Mouse (Mus musculus): ENCODE results near the gene Pla2g4a. TPM values are rescaled to one million over a fixed set of nuclear protein-coding genes. Genes with fewer than 3 reads are reported as not detected.

Gene Pla2g4a
- polyA plus RNA-seq, 1 experiment from 2014 or later = 3.1 TPM

DNA sequence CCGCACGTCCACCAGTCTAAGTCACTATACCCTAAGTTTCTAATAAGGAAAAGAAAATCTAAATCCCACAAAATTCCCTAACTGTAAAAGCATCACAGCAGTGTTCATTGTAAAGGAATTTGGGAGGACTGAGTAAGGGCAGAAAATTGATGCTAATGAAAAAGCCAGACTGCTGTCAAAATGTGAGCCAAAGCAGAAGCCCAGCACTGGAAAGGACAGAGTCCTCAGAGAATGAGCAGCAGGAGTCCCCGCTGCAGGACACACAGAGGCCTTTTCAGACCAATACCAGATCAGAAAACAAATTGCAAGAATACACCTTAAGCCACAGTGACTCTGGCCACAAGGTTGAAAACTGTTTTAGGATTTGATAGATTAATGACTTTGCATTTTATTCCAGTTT is 124.6 kb downstream of the Pla2g4a start:
- 94% methylated on average over 3 of the region's 3 CpGs for WGBS
- Histone ChIP-seq H3K36me3 (no peaks in the 10 kb centered on the region), H3K27me3 (replicated peaks) (no peaks in the 10 kb centered on the region), H3K9me3 (no peaks in the 10 kb centered on the region), H3K9ac (no peak overlapping the region), H3K4me2 (replicated peaks) (no peak overlapping the region), H3K4me3 (no peak overlapping the region), H3K27ac (no peak overlapping the region), H3K4me1 (no peaks in the 10 kb centered on the region)
- ATAC-seq (ENCODE audit: low FRiP score, low read depth) = no peak

- WGBS = 71% methylated on average over 2 of the region's 2 CpGs
- ATAC-seq (ENCODE audit: low FRiP score, low read depth) = no peak
Measured at GRCm38 (mm10) chr1:149833876-149834275, 127.2 kb downstream of the Pla2g4a start.

DNA sequence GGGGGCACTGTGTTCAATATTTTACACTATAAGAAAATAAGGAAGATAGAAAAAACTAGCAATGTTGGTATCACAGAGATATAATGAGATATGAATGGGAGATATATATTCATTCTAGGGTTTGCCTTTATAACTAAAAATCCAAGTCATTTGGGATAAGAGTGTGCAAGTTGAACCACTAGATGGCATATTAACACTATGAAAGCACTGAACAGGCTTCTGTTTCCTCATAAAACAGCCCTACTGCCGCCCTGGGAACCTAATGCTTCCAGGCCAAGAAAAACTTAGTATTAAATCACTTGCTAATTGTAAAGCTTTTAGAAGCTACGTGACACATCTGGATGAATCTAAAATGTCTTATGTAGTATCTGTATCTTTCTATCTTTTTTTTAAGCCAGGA is 128.1 kb downstream of the Pla2g4a start:
- no peaks in the 10 kb centered on the region for H3K4me1 ChIP-seq
- WGBS = 25% methylated on average over 2 of the region's 2 CpGs
- no peaks in the 10 kb centered on the region for H3K27me3 ChIP-seq (replicated peaks)
- no peak overlapping the region for H3K4me2 ChIP-seq (replicated peaks)
- H3K4me3 ChIP-seq = no peak overlapping the region
- no peak overlapping the region for H3K9ac ChIP-seq
- H3K9me3 ChIP-seq = no peaks in the 10 kb centered on the region
- peak; percentile 86; the same call in 1 of the 2 replicates for ATAC-seq (ENCODE audit: low FRiP score, low read depth)
- no peaks in the 10 kb centered on the region for H3K36me3 ChIP-seq
- H3K27ac ChIP-seq = no peak overlapping the region

More at GRCm38 (mm10) chr1:149833876-149834275, 127.2 kb downstream of the Pla2g4a start:
- Histone ChIP-seq H3K4me2 (replicated peaks) (no peak overlapping the region), H3K9ac (no peak overlapping the region), H3K9me3 (no peaks in the 10 kb centered on the region), H3K27ac (no peak overlapping the region), H3K36me3 (no peaks in the 10 kb centered on the region), H3K4me3 (no peak overlapping the region), H3K27me3 (replicated peaks) (no peaks in the 10 kb centered on the region), H3K4me1 (no peaks in the 10 kb centered on the region)

GRCm38 (mm10) chr1:149832514-149832913 is 128.6 kb downstream of the Pla2g4a start:
- no peaks in the 10 kb centered on the region for H3K4me1 ChIP-seq
- H3K27me3 ChIP-seq (replicated peaks) = no peaks in the 10 kb centered on the region
- WGBS = 93% methylated on average over 1 of the region's 1 CpGs
- no peak overlapping the region for H3K4me2 ChIP-seq (replicated peaks)
- ATAC-seq (ENCODE audit: low FRiP score, low read depth) = no peak
- H3K27ac ChIP-seq = no peak overlapping the region
- H3K9ac ChIP-seq = no peak overlapping the region
- H3K9me3 ChIP-seq = no peaks in the 10 kb centered on the region
- H3K4me3 ChIP-seq = no peak overlapping the region
- H3K36me3 ChIP-seq = no peaks in the 10 kb centered on the region

- Histone ChIP-seq H3K4me1 (no peaks in the 10 kb centered on the region), H3K36me3 (no peaks in the 10 kb centered on the region), H3K4me3 (no peak overlapping the region), H3K27me3 (replicated peaks) (no peaks in the 10 kb centered on the region), H3K4me2 (replicated peaks) (no peak overlapping the region), H3K27ac (no peak overlapping the region), H3K9me3 (no peaks in the 10 kb centered on the region), H3K9ac (no peak overlapping the region)
- 96% methylated on average over 1 of the region's 1 CpGs for WGBS
- no peak for ATAC-seq (ENCODE audit: low FRiP score, low read depth)
Measured at GRCm38 (mm10) chr1:149831100-149831499, 130.0 kb downstream of the Pla2g4a start.

DNA sequence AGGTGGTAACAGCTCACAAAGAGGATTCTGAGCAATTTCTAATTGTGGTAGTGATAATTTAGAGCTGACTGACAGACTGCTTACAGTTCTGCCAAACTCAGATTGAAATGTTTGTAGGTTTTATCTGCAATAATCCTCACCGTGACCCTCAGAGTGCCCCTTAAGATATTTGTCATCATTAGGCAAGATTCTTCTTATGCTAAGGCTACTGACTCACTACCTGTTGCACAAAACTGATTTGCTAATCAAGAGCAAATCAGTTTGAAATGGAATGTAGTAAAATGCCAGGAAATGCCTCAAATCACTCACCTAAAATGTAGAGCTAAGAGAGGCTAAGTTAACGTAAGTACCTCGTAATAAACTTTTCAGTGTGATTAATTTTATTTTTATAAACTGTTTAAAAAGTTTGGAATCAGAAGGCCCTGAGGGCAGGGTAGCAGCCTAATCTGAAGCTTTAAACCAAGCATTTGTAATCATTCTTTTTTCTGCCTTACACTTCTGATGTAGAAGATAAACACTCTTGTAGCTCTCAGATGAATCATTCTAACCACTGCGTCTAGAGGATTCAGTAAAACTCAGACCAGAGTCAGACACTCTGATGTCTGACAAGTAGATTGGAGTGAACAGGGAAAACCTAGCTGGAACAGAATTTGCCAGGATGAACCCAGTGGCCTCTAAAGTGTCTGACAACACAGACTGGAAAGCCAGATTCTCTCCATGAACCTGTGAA is 147.3 kb downstream of the Pla2g4a start:
- H3K27ac ChIP-seq = no peak overlapping the region
- H3K4me3 ChIP-seq = no peak overlapping the region
- H3K4me1 ChIP-seq = no peaks in the 10 kb centered on the region
- 90% methylated on average over 4 of the region's 4 CpGs for WGBS
- no peak overlapping the region for H3K4me2 ChIP-seq (replicated peaks)
- no peaks in the 10 kb centered on the region for H3K9me3 ChIP-seq
- no peak for ATAC-seq (ENCODE audit: low FRiP score, low read depth)
- no peak overlapping the region for H3K9ac ChIP-seq
- H3K36me3 ChIP-seq = no peaks in the 10 kb centered on the region
- H3K27me3 ChIP-seq (replicated peaks) = no peaks in the 10 kb centered on the region

DNA sequence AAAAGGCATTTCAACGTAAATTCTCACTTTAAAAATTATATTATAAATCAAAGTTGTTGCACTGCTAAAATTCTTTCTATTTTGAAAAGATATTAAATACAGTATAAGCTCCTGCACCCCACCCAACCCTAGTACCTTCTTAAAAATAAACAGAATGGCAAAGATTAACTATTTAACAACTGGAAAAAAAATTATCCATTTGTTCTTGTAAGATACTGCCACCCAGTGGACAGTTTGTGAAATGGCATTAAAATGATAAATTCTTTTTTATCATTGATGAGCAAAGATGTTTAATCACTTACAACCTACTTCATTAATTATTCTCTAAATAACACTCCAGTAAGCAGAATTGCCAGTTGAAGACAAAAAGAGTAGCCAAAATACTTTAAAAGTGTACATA is 151.6 kb downstream of the Pla2g4a start:
- no peaks in the 10 kb centered on the region for H3K27me3 ChIP-seq (replicated peaks)
- no peaks in the 10 kb centered on the region for H3K36me3 ChIP-seq
- H3K4me3 ChIP-seq = no peak overlapping the region
- no peak overlapping the region for H3K27ac ChIP-seq
- no peak overlapping the region for H3K4me2 ChIP-seq (replicated peaks)
- H3K9ac ChIP-seq = no peak overlapping the region
- no peaks in the 10 kb centered on the region for H3K4me1 ChIP-seq
- no peak for ATAC-seq (ENCODE audit: low FRiP score, low read depth)
- H3K9me3 ChIP-seq = no peaks in the 10 kb centered on the region
- 93% methylated on average over 1 of the region's 1 CpGs for WGBS

Other genes with a start within 250 kb of the Pla2g4a start
- 0.06 TPM in 1 of 2 replicates, not detected in the other for gene Ptgs2, start 138.7 kb upstream of the Pla2g4a start, polyA plus RNA-seq (2016; fragmentation: Nextera tagmentation; extraction: Ambion mirVana)